Mouse (Mus musculus): Measurements from ENCODE around the gene Nfe2l1. TPM values are rescaled to one million over a fixed set of nuclear protein-coding genes. Genes with fewer than 3 reads are reported as not detected.

The Nfe2l1 gene
- polyA plus RNA-seq, 1 experiment from 2014 or later = 39.7 TPM

- no peaks in the 10 kb centered on the region for H3K27me3 ChIP-seq (ENCODE audit: control insufficient read depth, insufficient read depth, low read length)
- H3K27ac ChIP-seq (ENCODE audit: low read depth, low read length) = no peak overlapping the region
- no peak overlapping the region for H3K9ac ChIP-seq (replicated peaks; ENCODE audit: low read depth, low read length)
- ATAC-seq (ENCODE audit: low read depth) = no peak
- no peaks in the 10 kb centered on the region for H3K9me3 ChIP-seq (ENCODE audit: control insufficient read depth, low read length)
- H3K4me3 ChIP-seq (ENCODE audit: low read depth, low read length) = peak overlapping the region; percentile 83; the same call in 1 of the 2 replicates
- H3K36me3 ChIP-seq (ENCODE audit: control insufficient read depth, insufficient read depth, low read length) = peaks cover 3% of the 10 kb centered on the region; the same call in 1 of the 2 replicates
- WGBS = 73% methylated on average over 9 of the region's 9 CpGs
- H3K4me1 ChIP-seq (ENCODE audit: control insufficient read depth, insufficient read depth, low read length) = peaks cover 56% of the 10 kb centered on the region
- peak overlapping the region; percentile 20; the same call in 1 of the 2 replicates for H3K4me2 ChIP-seq (ENCODE audit: low read depth, low read length)
These were observed 1.9 kb downstream of the Nfe2l1 start for GRCm38 (mm10) chr11:96827917-96828316.

- Histone ChIP-seq H3K27me3 (ENCODE audit: control insufficient read depth, insufficient read depth, low read length) (no peaks in the 10 kb centered on the region), H3K36me3 (ENCODE audit: control insufficient read depth, insufficient read depth, low read length) (peaks cover 3% of the 10 kb centered on the region; the same call in 1 of the 2 replicates), H3K27ac (ENCODE audit: low read depth, low read length) (no peak overlapping the region), H3K4me3 (ENCODE audit: low read depth, low read length) (no peak overlapping the region), H3K4me2 (ENCODE audit: low read depth, low read length) (no peak overlapping the region), H3K4me1 (ENCODE audit: control insufficient read depth, insufficient read depth, low read length) (peaks cover 64% of the 10 kb centered on the region), H3K9me3 (ENCODE audit: control insufficient read depth, low read length) (no peaks in the 10 kb centered on the region), H3K9ac (replicated peaks; ENCODE audit: low read depth, low read length) (no peak overlapping the region)
- WGBS = 87% methylated on average over 12 of the region's 12 CpGs
- no peak for ATAC-seq (ENCODE audit: low read depth)
These were observed 2.6 kb downstream of the Nfe2l1 start for GRCm38 (mm10) chr11:96827062-96827581.

GRCm38 (mm10) chr11:96826481-96826880 lies 3.3 kb downstream of the Nfe2l1 start:
- Histone ChIP-seq H3K9me3 (ENCODE audit: control insufficient read depth, low read length) (no peaks in the 10 kb centered on the region), H3K4me2 (ENCODE audit: low read depth, low read length) (peak overlapping the region; percentile 20; the same call in 1 of the 2 replicates), H3K27me3 (ENCODE audit: control insufficient read depth, insufficient read depth, low read length) (no peaks in the 10 kb centered on the region), H3K36me3 (ENCODE audit: control insufficient read depth, insufficient read depth, low read length) (peaks cover 4% of the 10 kb centered on the region), H3K9ac (replicated peaks; ENCODE audit: low read depth, low read length) (peak overlapping the region; percentile 37; the same call in 1 of the 2 replicates), H3K27ac (ENCODE audit: low read depth, low read length) (0 out of 2 replicates have a peak overlapping the region, but pooled peaks have one; percentile 39), H3K4me1 (ENCODE audit: control insufficient read depth, insufficient read depth, low read length) (peaks cover 64% of the 10 kb centered on the region), H3K4me3 (ENCODE audit: low read depth, low read length) (no peak overlapping the region)
- no peak for ATAC-seq (ENCODE audit: low read depth)
- WGBS = 80% methylated on average over 2 of the region's 2 CpGs

- no peaks in the 10 kb centered on the region for H3K9me3 ChIP-seq (ENCODE audit: control insufficient read depth, low read length)
- H3K4me3 ChIP-seq (ENCODE audit: low read depth, low read length) = peak overlapping the region; percentile 47
- ATAC-seq (ENCODE audit: low read depth) = no peak
- WGBS = 50% methylated on average over 7 of the region's 7 CpGs
- H3K4me2 ChIP-seq (ENCODE audit: low read depth, low read length) = peak overlapping the region; percentile 98
- H3K36me3 ChIP-seq (ENCODE audit: control insufficient read depth, insufficient read depth, low read length) = peaks cover 19% of the 10 kb centered on the region
- peaks cover 60% of the 10 kb centered on the region for H3K4me1 ChIP-seq (ENCODE audit: control insufficient read depth, insufficient read depth, low read length)
- peak overlapping the region; percentile 83 for H3K27ac ChIP-seq (ENCODE audit: low read depth, low read length)
- H3K27me3 ChIP-seq (ENCODE audit: control insufficient read depth, insufficient read depth, low read length) = no peaks in the 10 kb centered on the region
- H3K9ac ChIP-seq (replicated peaks; ENCODE audit: low read depth, low read length) = peak overlapping the region; percentile 17; the same call in 1 of the 2 replicates
These were observed 4.8 kb downstream of the Nfe2l1 start for GRCm38 (mm10) chr11:96824783-96825495.

- H3K4me3 ChIP-seq (ENCODE audit: low read depth, low read length) = peak overlapping the region; percentile 47
- WGBS = 0% methylated on average over 23 of the region's 26 CpGs
- H3K27ac ChIP-seq (ENCODE audit: low read depth, low read length) = peak overlapping the region; percentile 83
- peak overlapping the region; percentile 98 for H3K4me2 ChIP-seq (ENCODE audit: low read depth, low read length)
- H3K9me3 ChIP-seq (ENCODE audit: control insufficient read depth, low read length) = no peaks in the 10 kb centered on the region
- ATAC-seq (ENCODE audit: low read depth) = peak; percentile 91
- no peaks in the 10 kb centered on the region for H3K27me3 ChIP-seq (ENCODE audit: control insufficient read depth, insufficient read depth, low read length)
- peaks cover 27% of the 10 kb centered on the region for H3K36me3 ChIP-seq (ENCODE audit: control insufficient read depth, insufficient read depth, low read length)
- H3K9ac ChIP-seq (replicated peaks; ENCODE audit: low read depth, low read length) = peak overlapping the region; percentile 66
- H3K4me1 ChIP-seq (ENCODE audit: control insufficient read depth, insufficient read depth, low read length) = peaks cover 60% of the 10 kb centered on the region
These were observed 5.6 kb downstream of the Nfe2l1 start for GRCm38 (mm10) chr11:96823880-96824782.

- peak overlapping the region; percentile 98 for H3K4me2 ChIP-seq (ENCODE audit: low read depth, low read length)
- peaks cover 56% of the 10 kb centered on the region for H3K4me1 ChIP-seq (ENCODE audit: control insufficient read depth, insufficient read depth, low read length)
- H3K9ac ChIP-seq (replicated peaks; ENCODE audit: low read depth, low read length) = peak overlapping the region; percentile 66
- peak overlapping the region; percentile 47 for H3K4me3 ChIP-seq (ENCODE audit: low read depth, low read length)
- H3K9me3 ChIP-seq (ENCODE audit: control insufficient read depth, low read length) = no peaks in the 10 kb centered on the region
- peak; percentile 20; the same call in 1 of the 2 replicates for ATAC-seq (ENCODE audit: low read depth)
- H3K27ac ChIP-seq (ENCODE audit: low read depth, low read length) = peak overlapping the region; percentile 83
- 6% methylated on average over 12 of the region's 13 CpGs for WGBS
- peaks cover 34% of the 10 kb centered on the region for H3K36me3 ChIP-seq (ENCODE audit: control insufficient read depth, insufficient read depth, low read length)
- H3K27me3 ChIP-seq (ENCODE audit: control insufficient read depth, insufficient read depth, low read length) = no peaks in the 10 kb centered on the region
These were observed 6.3 kb downstream of the Nfe2l1 start for GRCm38 (mm10) chr11:96823471-96823837.

GRCm38 (mm10) chr11:96822675-96823470 lies 6.9 kb downstream of the Nfe2l1 start:
- Histone ChIP-seq H3K4me2 (ENCODE audit: low read depth, low read length) (peak overlapping the region; percentile 98), H3K4me1 (ENCODE audit: control insufficient read depth, insufficient read depth, low read length) (peaks cover 54% of the 10 kb centered on the region), H3K36me3 (ENCODE audit: control insufficient read depth, insufficient read depth, low read length) (peaks cover 40% of the 10 kb centered on the region), H3K4me3 (ENCODE audit: low read depth, low read length) (peak overlapping the region; percentile 47), H3K27ac (ENCODE audit: low read depth, low read length) (peak overlapping the region; percentile 83; the same call in 1 of the 2 replicates), H3K9ac (replicated peaks; ENCODE audit: low read depth, low read length) (peak overlapping the region; percentile 66), H3K27me3 (ENCODE audit: control insufficient read depth, insufficient read depth, low read length) (no peaks in the 10 kb centered on the region), H3K9me3 (ENCODE audit: control insufficient read depth, low read length) (no peaks in the 10 kb centered on the region)
- ATAC-seq (ENCODE audit: low read depth) = no peak
- 41% methylated on average over 4 of the region's 4 CpGs for WGBS

- peaks cover 41% of the 10 kb centered on the region for H3K36me3 ChIP-seq (ENCODE audit: control insufficient read depth, insufficient read depth, low read length)
- H3K4me1 ChIP-seq (ENCODE audit: control insufficient read depth, insufficient read depth, low read length) = peaks cover 45% of the 10 kb centered on the region
- no peaks in the 10 kb centered on the region for H3K9me3 ChIP-seq (ENCODE audit: control insufficient read depth, low read length)
These were observed 7.8 kb downstream of the Nfe2l1 start for GRCm38 (mm10) chr11:96821956-96822355.

More at GRCm38 (mm10) chr11:96821956-96822355, 7.8 kb downstream of the Nfe2l1 start:
- H3K27ac ChIP-seq (ENCODE audit: low read depth, low read length) = no peak overlapping the region
- no peak overlapping the region for H3K4me2 ChIP-seq (ENCODE audit: low read depth, low read length)
- no peaks in the 10 kb centered on the region for H3K27me3 ChIP-seq (ENCODE audit: control insufficient read depth, insufficient read depth, low read length)
- 96% methylated on average over 10 of the region's 10 CpGs for WGBS
- ATAC-seq (ENCODE audit: low read depth) = no peak
- no peak overlapping the region for H3K4me3 ChIP-seq (ENCODE audit: low read depth, low read length)
- no peak overlapping the region for H3K9ac ChIP-seq (replicated peaks; ENCODE audit: low read depth, low read length)

All from neural tube, embryonic 14.5 days (tissue).